Mouse (Mus musculus): ENCODE measurements around the gene Actr3b.

- TF ChIP-seq POLR2A (IDR thresholded peaks at IDR 0.05; ENCODE audit: borderline replicate concordance, extremely low read depth, insufficient read depth, insufficient read length, poor library complexity, severe bottlenecking) (no peak), CTCF (IDR thresholded peaks at IDR 0.05; ENCODE audit: borderline replicate concordance, extremely low read depth, insufficient read depth, insufficient read length) (no peak)
These were observed 35.6 kb upstream of the Actr3b start for GRCm38 (mm10) chr5:25724134-25724675.

Data from brain, embryonic 14.5 days (tissue).